Mouse (Mus musculus) adrenal gland, adult 8-10 months (tissue): Measurements from ENCODE around the gene Maea. TPM values are rescaled to one million over a fixed set of nuclear protein-coding genes. Genes with fewer than 3 reads are reported as not detected.
A peak's percentile ranks its signal among the peaks of the same experiment; 100 is the strongest.

Experiments
- DNase-seq: peaks from one replicate; pipeline ENCODE4 v3.0.0; 2022
- total RNA-seq, 4 experiments: library from RNA; stranded (reverse); gene quantifications; 2 replicates each; pipeline ENCODE4 v1.2.4; 2022

Gene Maea
- total RNA-seq, 4 experiments from 2014 or later = 124 to 132 (median 127) TPM

GRCm38 (mm10) chr5:33358467-33358866, 23.2 kb downstream of the Maea start:
- DNase-seq = peak; percentile 48

DNA sequence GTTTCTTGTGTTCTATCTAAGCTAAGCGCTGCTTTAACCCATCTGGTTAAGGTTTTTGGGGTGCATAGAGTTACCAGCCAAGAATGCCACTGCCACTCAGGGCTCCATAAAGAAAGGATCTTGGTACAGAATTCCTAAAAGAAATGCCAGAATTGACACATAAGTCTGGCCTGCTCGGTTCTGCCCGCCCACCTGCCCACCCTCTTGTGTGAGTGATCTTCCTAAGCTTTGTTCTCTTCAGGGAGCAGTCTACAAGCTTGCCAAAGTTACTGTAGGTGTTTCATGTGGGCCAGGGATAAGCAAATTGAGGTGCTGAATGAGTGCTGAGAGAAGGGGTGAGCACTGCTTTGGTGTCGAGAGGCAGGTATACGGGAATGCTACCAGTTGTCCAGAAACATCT, 28.0 kb downstream of the Maea start:
- DNase-seq = no peak

GRCm38 (mm10) chr5:33368651-33369050, 33.3 kb downstream of the Maea start:
- DNase-seq = no peak

DNA sequence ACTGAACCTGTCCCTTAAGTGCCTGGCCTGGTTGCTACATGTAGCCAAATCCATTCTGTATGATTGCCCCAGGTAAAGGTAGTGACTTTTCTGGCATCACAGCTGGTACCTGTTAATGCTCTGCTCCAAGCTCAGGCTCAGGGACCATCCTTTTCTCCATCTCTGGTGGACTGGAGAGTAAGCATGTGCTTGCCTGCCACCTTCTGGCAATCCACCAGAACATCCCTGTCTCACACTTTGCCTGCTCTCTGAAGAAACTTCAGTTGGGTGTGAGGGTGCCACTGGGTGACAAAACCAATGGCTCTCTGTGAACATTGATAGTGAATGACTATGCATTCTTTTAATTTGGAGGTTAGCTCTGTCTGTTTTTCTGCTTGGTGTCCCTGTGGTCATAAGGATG, 35.8 kb downstream of the Maea start:
- DNase-seq = no peak

DNA sequence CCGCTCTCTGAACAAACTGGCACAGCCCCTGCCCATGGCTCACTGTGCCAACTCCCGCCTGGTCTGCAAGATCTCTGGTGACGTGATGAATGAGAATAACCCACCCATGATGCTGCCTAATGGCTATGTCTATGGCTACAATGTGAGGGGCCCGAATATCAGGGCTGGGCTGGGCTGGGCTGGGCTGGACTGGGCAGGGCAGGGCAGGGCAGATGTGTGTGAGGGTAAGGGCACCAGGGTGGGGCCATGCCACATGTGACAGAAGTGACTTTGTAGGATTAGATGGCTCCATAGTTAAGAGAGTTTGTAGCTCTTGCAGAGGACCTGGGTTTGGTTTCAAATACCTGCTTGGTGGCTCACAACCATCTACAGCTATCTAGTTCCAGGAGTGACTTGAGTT, 36.4 kb downstream of the Maea start:
- DNase-seq = no peak

DNA sequence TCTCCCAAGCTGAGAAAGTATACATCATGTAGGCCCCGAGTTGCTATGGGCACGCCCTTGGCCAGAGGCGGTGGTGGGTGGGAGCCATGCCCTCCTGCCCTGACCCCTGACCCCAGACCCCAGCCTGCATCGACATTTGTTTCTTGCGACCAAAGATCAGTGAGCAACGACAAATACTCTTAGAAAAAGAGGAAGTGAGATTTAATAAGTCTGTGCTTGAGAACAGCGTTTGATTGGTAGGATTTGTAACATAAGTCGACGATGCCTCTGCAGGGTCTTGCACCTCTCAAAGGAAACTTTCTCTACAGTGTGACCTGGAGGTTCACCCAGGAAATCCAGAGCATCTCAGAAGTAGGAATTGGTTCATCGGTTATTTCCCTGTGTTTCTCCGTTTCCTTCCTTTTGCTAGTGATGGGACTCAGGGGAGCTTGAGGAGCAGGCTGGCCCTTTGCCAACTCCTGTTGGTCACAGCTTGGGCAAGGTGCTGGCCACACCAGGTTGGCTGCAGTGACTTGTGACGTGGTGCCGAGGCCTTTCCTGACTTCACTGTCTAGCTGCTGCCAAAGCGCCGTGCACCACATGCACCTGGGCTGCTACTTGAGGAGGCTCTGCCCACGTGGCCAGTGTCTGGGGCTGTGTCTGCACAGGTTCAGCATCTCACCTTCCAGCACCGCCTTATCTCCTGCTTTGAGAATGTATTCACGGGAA, 37.2 kb downstream of the Maea start:
- DNase-seq = no peak

- DNase-seq = no peak
These were observed 41.9 kb downstream of the Maea start for GRCm38 (mm10) chr5:33377176-33377575.

GRCm38 (mm10) chr5:33377801-33378301, 42.5 kb downstream of the Maea start:
- peak; percentile 35 for DNase-seq

DNA sequence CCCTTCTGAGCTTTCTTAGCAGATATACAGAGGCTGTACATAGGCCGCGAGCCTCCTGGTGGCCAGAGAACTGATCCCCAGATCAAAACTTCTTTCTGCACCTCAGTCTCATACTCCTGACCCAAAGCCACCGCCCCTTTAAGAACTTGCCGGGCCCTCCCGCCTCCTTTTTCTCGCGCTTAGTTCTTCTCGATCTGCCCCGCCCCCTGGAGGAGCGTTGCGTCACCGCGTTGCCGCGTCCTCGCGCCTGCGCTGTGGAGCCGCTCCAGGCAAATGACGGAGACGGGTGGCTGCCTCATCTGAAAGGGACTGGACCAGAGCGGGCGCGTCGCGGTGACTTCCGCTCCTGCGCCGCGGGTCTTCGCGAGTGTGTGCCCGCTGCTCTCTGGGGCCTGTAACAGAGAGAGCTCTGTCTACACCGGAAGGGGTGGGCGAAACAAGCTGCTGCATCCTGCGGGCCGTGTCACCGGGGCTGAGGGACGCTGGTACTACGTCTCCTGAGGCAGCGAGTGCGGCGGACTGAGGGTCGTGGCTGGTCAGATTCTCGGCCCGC, 43.1 kb downstream of the Maea start, which contains the start of gene Uvssa:
Gene Uvssa (plus strand): TSS at position 248 of the 553 bp plus-strand sequence.
- DNase-seq = peak; percentile 98

- DNase-seq = no peak
These were observed 52.2 kb downstream of the Maea start for GRCm38 (mm10) chr5:33387550-33387949.

DNA sequence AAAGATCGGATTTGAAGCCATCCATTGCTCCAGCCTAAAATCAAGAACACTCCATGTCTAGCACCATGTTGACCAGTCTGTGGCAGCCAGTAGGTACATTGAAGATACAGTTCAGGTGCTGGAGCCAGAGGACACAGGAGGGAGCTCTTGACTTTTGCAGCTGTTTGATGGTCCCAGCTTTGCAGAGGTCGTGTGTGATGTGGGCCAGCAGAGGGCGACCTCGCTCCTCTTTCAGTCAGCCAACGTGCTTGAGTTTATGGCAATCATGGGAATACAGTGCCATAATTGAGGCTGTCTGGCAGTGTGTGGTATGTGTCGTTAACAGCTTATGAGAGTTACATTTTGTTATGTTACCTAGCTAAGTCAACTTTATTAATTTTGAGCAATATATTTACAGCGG, 58.5 kb downstream of the Maea start:
- peak; percentile 57 for DNase-seq

DNA sequence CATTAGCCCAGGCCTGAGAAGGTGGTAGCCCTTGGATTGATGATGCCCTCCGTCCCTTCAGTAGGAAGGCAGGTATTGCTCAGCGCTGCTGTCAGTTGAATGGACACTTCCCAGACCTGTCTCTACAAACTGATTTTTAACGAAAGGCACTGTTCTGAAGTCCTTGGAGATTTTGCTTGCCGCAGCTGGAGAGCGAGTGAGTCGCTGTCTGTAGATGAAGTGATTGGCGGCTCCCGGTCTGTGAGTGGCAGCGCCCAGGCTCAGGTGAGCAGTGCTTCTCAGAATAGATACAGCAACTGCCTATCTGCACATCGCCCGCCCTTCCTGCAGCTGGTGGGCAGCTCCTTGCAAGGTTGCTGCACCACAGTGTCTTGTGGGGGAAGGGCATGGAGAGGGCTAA, 60.4 kb downstream of the Maea start:
- DNase-seq = no peak

GRCm38 (mm10) chr5:33396828-33397227, 61.5 kb downstream of the Maea start:
- DNase-seq = no peak

DNA sequence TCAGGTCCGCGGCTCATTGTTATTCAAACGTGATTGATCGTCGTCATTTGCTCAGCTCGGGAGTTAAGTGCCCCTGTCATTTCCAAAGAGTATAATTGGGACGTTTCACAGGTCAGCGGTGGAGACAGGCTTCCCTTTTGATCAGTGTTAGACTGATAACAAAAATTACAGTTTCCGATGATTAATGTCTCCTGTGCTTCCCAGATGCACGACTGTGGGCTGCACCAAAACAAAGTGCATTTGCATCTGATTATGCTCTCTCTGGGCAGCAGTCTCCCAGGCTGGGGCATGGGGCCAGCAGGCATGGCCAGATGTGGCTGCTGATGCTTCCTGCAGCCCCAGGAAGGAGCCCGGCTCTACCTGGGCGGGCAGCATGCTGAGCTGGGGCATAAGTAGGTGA, 65.5 kb downstream of the Maea start:
- no peak for DNase-seq

DNA sequence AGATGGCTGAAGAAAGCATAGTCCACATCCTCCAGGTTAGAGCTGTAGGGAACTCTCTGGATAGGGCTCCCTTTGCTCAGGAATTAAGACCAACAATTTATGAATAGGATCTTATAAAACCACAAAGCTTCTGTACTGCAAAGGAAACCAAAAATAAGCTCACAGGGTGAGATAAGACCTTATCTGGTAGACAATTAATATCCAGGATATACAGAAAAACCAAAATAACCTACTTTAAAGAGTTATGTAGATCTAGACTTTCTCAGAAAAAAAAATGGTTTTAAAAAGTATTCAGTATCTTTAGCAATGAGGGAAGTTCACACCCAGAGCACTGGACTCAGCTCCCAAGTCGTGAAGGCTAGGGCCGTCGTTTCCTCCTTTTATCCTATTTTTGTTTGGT, 85.0 kb downstream of the Maea start:
- no peak for DNase-seq

Other genes starting within 250 kb of the Maea start
- gene Slc5a1, start 231.3 kb upstream of the Maea start, total RNA-seq = not detected
- gene Spon2, start 117.1 kb upstream of the Maea start, total RNA-seq = 1 to 10 TPM in 1 of 4 experiments, under 1 TPM in 3; 0.68 to 1.7 (median 0.78) TPM
- gene Ctbp1, start 60.5 kb upstream of the Maea start, total RNA-seq = 100 to 1,000 TPM; 226 to 255 (median 255) TPM
- 10 to 100 TPM in 2 of 4 experiments, 1 to 10 TPM in 2; 6.1 to 18.4 (median 13.6) TPM for gene Uvssa, start 43.0 kb downstream of the Maea start, total RNA-seq
- not detected for gene Nkx1-1, start 98.5 kb downstream of the Maea start, total RNA-seq